In the genomic region with DNA sequence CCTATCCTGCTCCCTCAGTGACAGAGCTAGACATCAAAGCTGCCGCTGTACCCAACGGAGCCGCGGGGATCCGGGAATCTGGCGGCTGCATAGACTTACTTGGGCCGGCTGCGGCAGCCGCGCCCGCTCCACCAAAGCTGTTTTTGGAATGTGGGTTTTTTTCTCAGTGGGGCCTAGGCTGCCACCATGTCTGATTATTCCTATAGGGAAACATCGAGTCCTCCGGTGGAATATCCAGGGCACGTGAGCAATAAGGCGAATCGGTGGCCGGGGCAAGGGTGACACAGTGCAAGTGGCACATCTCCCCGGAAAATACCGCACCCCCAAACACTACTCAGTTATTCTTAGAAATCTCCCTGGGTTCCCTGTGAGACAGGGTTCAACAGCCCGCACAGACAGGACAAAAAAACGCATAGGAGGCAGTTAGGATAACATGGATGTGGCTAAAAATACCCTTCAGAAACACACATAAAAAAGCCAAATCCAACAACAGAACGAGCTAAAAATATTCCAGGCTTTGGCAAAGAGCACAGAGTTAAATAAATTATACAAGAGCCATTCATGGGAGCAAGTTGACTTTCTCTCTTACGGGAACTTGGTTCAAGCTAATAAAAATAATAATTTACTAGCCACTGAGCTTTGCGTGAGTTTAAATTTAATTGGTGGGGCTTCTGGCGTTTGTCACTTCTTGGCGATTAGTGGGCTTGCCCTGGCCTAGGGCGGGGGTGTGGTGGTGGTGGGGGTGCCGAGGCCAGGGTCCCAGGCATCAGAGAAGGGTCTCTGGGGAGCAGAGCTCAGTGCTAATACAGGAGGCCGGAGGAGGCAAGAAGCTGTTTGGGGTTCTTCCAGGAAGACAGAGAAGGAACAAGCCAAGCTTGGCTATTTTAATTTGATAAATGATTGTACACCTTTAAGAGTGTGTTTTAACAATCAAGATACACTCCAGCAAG, we compare ENCODE assay signal across 9 mouse cellular contexts. TPM values are rescaled to one million over a fixed set of nuclear protein-coding genes. Genes with fewer than 3 reads are reported as not detected.
DNase-seq lines count a peak whose midpoint lies in the region; ATAC-seq and TF ChIP-seq lines count a peak whose summit lies in the region.
"Had no signal": no experiment of that assay in that cellular context is flagged by ENCODE, and none has a peak within 500 bp of the region (broad histone marks: within the 10 kb centered on the region; RNA-seq: fewer than 3 reads in every experiment).

No protein-coding gene starts in this region.

- DNase-seq in kidney, adult 18-20 months, result peak; percentile 60
- no peak for DNase-seq in kidney, adult 11 months
- DNase-seq in embryonic facial prominence, embryonic 11.5 days (ENCODE audit: low spot score), result peak; percentile 82
- peak; percentile 68 for DNase-seq in hindbrain, postnatal 0 days (ENCODE audit: low spot score)
- no peak for DNase-seq in yolk sac, embryonic 10.5 days (ENCODE audit: low spot score)
- DNase-seq in spleen, postnatal 14 days (ENCODE audit: low spot score in 2 of 2), result no peak
- no peak for DNase-seq in ovary, adult 18-20 months (ENCODE audit: low spot score)

- H3K4me3 ChIP-seq in embryonic facial prominence, embryonic 11.5 days (ENCODE audit: low read depth, low read length), result 0 out of 2 replicates have a peak overlapping the region, but pooled peaks have one; percentile 14
- H3K4me3 ChIP-seq in hindbrain, postnatal 0 days (ENCODE audit: low read length), result peak overlapping the region; percentile 24
- peak overlapping the region; percentile 97 for H3K4me3 ChIP-seq in midbrain, embryonic 12.5 days

- H3K9ac ChIP-seq in embryonic facial prominence, embryonic 11.5 days (replicated peaks; ENCODE audit: low read length), result peak overlapping the region; percentile 48
- H3K9ac ChIP-seq in hindbrain, postnatal 0 days (replicated peaks; ENCODE audit: low read length), result peak overlapping the region; percentile 100
- peak overlapping the region; percentile 100 for H3K9ac ChIP-seq in midbrain, embryonic 12.5 days (replicated peaks)

- no peak for ATAC-seq in embryonic facial prominence, embryonic 11.5 days (replicated peaks; ENCODE audit: insufficient number of reproducible peaks, low FRiP score, low TSS enrichment, low read depth)
- ATAC-seq in hindbrain, postnatal 0 days, result no peak
- ATAC-seq in midbrain, embryonic 12.5 days (ENCODE audit: low FRiP score, low read depth), result no peak
- ATAC-seq: Patski had no signal

- H3K9me3 ChIP-seq in embryonic facial prominence, embryonic 11.5 days (replicated peaks; ENCODE audit: control insufficient read depth, low read length), result no peaks in the 10 kb centered on the region
- no peaks in the 10 kb centered on the region for H3K9me3 ChIP-seq in hindbrain, postnatal 0 days (ENCODE audit: low read length)
- no peaks in the 10 kb centered on the region for H3K9me3 ChIP-seq in midbrain, embryonic 12.5 days

- H3K27ac ChIP-seq in embryonic facial prominence, embryonic 11.5 days (replicated peaks; ENCODE audit: low read depth, low read length), result peak overlapping the region; percentile 92
- peak overlapping the region; percentile 98 for H3K27ac ChIP-seq in hindbrain, postnatal 0 days
- H3K27ac ChIP-seq in midbrain, embryonic 12.5 days (replicated peaks), result peak overlapping the region; percentile 99

- no peaks in the 10 kb centered on the region for H3K27me3 ChIP-seq in embryonic facial prominence, embryonic 11.5 days (ENCODE audit: control insufficient read depth, insufficient read depth, low read length)
- no peaks in the 10 kb centered on the region for H3K27me3 ChIP-seq in hindbrain, postnatal 0 days (ENCODE audit: insufficient read depth, low read length)
- H3K27me3 ChIP-seq in midbrain, embryonic 12.5 days, result no peaks in the 10 kb centered on the region
- H3K27me3 ChIP-seq: Patski had no signal

- H3K4me1 ChIP-seq in embryonic facial prominence, embryonic 11.5 days (ENCODE audit: control insufficient read depth, insufficient read depth, low read length), result peaks cover 34% of the 10 kb centered on the region
- H3K4me1 ChIP-seq in hindbrain, postnatal 0 days (ENCODE audit: insufficient read depth, low read length), result peaks cover 48% of the 10 kb centered on the region
- H3K4me1 ChIP-seq in midbrain, embryonic 12.5 days, result peaks cover 72% of the 10 kb centered on the region

- no peaks in the 10 kb centered on the region; the same call in 1 of the 2 replicates for H3K36me3 ChIP-seq in embryonic facial prominence, embryonic 11.5 days (replicated peaks; ENCODE audit: control insufficient read depth, insufficient read depth, low read depth, low read length)
- no peaks in the 10 kb centered on the region for H3K36me3 ChIP-seq in hindbrain, postnatal 0 days (ENCODE audit: insufficient read depth, low read length)
- H3K36me3 ChIP-seq in midbrain, embryonic 12.5 days, result peaks cover 7% of the 10 kb centered on the region; the same call in 1 of the 2 replicates

- H3K4me2 ChIP-seq in embryonic facial prominence, embryonic 11.5 days (ENCODE audit: low read depth, low read length), result peak overlapping the region; percentile 99
- H3K4me2 ChIP-seq in hindbrain, postnatal 0 days (ENCODE audit: low read depth, low read length), result peak overlapping the region; percentile 92
- peak overlapping the region; percentile 90 for H3K4me2 ChIP-seq in midbrain, embryonic 12.5 days (replicated peaks)

- TF ChIP-seq CTCF in hindbrain, postnatal 0 days (IDR thresholded peaks at IDR 0.05; ENCODE audit: low read depth), result no peak

- WGBS in embryonic facial prominence, embryonic 11.5 days, result 10% methylated on average over 29 of the region's 29 CpGs
- WGBS in hindbrain, postnatal 0 days, result 13% methylated on average over 29 of the region's 29 CpGs
- WGBS in midbrain, embryonic 12.5 days, result 7% methylated on average over 29 of the region's 29 CpGs

RNA-seq across cellular contexts. Expression of a gene that starts 8.5 kb away (rescaled TPM):
- polyA plus RNA-seq in embryonic facial prominence, embryonic 11.5 days (2014; fragmentation: Nextera tagmentation; extraction: Ambion mirVana), result 13.5 and 15.2 TPM in 2 replicates
- 31.1 and 43.1 TPM in 2 replicates for total RNA-seq in hindbrain, postnatal 0 days (2014; rRNA removed)
- 8.8 and 9.1 TPM in 2 replicates for polyA plus RNA-seq in hindbrain, postnatal 0 days (2015; fragmentation: Nextera tagmentation; extraction: Ambion mirVana)
- polyA plus RNA-seq in midbrain, embryonic 12.5 days (2016; fragmentation: Nextera tagmentation; extraction: Ambion mirVana), result 25.1 and 26.1 TPM in 2 replicates

Comparison
In these comparisons a context has a peak if more than half of its experiments do, and no peak if none do; other contexts are left out.
1. DNase-seq: peak in kidney, adult 18-20 months (single experiment), embryonic facial prominence, embryonic 11.5 days (single experiment) and hindbrain, postnatal 0 days (single experiment); none in kidney, adult 11 months (single experiment), yolk sac, embryonic 10.5 days (single experiment), spleen, postnatal 14 days (0 of 2) and ovary, adult 18-20 months (single experiment).
2. H3K4me3 ChIP-seq: peak in every context shown above with its lines; median percentile 97 in midbrain, embryonic 12.5 days; 24 in hindbrain, postnatal 0 days; 14 in embryonic facial prominence, embryonic 11.5 days.
3. H3K9ac ChIP-seq: peak in every context shown above with its lines; median percentile 100 in hindbrain, postnatal 0 days; 100 in midbrain, embryonic 12.5 days; 48 in embryonic facial prominence, embryonic 11.5 days.
4. Peak in every context shown above with its lines, with median percentiles within 50 percentile points of each other: H3K27ac ChIP-seq and H3K4me2 ChIP-seq.